Mouse (Mus musculus): Measurements from ENCODE around the gene Cd27.
A peak's percentile ranks its signal among the peaks of the same experiment; 100 is the strongest.
"Not testable (repeated sequence)": the region's sequence is repeated elsewhere in the genome, so short reads cannot be mapped to it uniquely, and the experiment has no call there.

The Cd27 gene

GRCm38 (mm10) chr6:125236782-125237181 is at the start of gene Cd27:
Gene Cd27 (minus strand): TSS chr6:125237010.
- no peak for DNase-seq (ENCODE audit: low spot score)

- DNase-seq (ENCODE audit: low spot score): no peak
Observed at GRCm38 (mm10) chr6:125285890-125286289, 49.1 kb upstream of the Cd27 start, which contains the start of gene Tuba3a. Gene Tuba3a (minus strand): TSS chr6:125286042.

- no peak for DNase-seq (ENCODE audit: low spot score)
Observed at GRCm38 (mm10) chr6:125284751-125285150, 47.9 kb upstream of the Cd27 start.

GRCm38 (mm10) chr6:125284250-125284649 is 47.4 kb upstream of the Cd27 start:
- no peak for DNase-seq (ENCODE audit: low spot score)

- not testable (repeated sequence) for DNase-seq (ENCODE audit: low spot score)
Observed at GRCm38 (mm10) chr6:125282721-125283120, 45.9 kb upstream of the Cd27 start.

GRCm38 (mm10) chr6:125279729-125280128 is 42.9 kb upstream of the Cd27 start:
- DNase-seq (ENCODE audit: low spot score): no peak

- peak; percentile 64 for DNase-seq (ENCODE audit: low spot score)
Observed at GRCm38 (mm10) chr6:125274841-125275563, 38.2 kb upstream of the Cd27 start.

GRCm38 (mm10) chr6:125272228-125272785 is 35.5 kb upstream of the Cd27 start:
- DNase-seq (ENCODE audit: low spot score): no peak

- DNase-seq (ENCODE audit: low spot score): peak; percentile 95
Observed at GRCm38 (mm10) chr6:125271455-125272227, 34.8 kb upstream of the Cd27 start.

GRCm38 (mm10) chr6:125268799-125269198 is 32.0 kb upstream of the Cd27 start:
- DNase-seq (ENCODE audit: low spot score): no peak

- no peak for DNase-seq (ENCODE audit: low spot score)
Observed at GRCm38 (mm10) chr6:125267469-125267868, 30.7 kb upstream of the Cd27 start.

GRCm38 (mm10) chr6:125266600-125266999 is 29.8 kb upstream of the Cd27 start:
- DNase-seq (ENCODE audit: low spot score): not testable (repeated sequence)

GRCm38 (mm10) chr6:125266091-125266490 is 29.3 kb upstream of the Cd27 start:
- DNase-seq (ENCODE audit: low spot score): no peak

GRCm38 (mm10) chr6:125265239-125265638 is 28.4 kb upstream of the Cd27 start:
- peak; percentile 46 for DNase-seq (ENCODE audit: low spot score)

GRCm38 (mm10) chr6:125264219-125264618 is 27.4 kb upstream of the Cd27 start:
- no peak for DNase-seq (ENCODE audit: low spot score)

- DNase-seq (ENCODE audit: low spot score): no peak
Observed at GRCm38 (mm10) chr6:125260006-125260555, 23.3 kb upstream of the Cd27 start.

GRCm38 (mm10) chr6:125256222-125256966 is 19.6 kb upstream of the Cd27 start:
- DNase-seq (ENCODE audit: low spot score): peak; percentile 45

GRCm38 (mm10) chr6:125255516-125256044 is 18.8 kb upstream of the Cd27 start:
- no peak for DNase-seq (ENCODE audit: low spot score)

- DNase-seq (ENCODE audit: low spot score): no peak
Observed at GRCm38 (mm10) chr6:125253863-125254715, 17.3 kb upstream of the Cd27 start.

GRCm38 (mm10) chr6:125252711-125253110 is 15.9 kb upstream of the Cd27 start:
- DNase-seq (ENCODE audit: low spot score): no peak

GRCm38 (mm10) chr6:125252285-125252684 is 15.5 kb upstream of the Cd27 start:
- no peak for DNase-seq (ENCODE audit: low spot score)
